Comparison of ENCODE assay signal across 16 mouse cellular contexts in the genomic region with DNA sequence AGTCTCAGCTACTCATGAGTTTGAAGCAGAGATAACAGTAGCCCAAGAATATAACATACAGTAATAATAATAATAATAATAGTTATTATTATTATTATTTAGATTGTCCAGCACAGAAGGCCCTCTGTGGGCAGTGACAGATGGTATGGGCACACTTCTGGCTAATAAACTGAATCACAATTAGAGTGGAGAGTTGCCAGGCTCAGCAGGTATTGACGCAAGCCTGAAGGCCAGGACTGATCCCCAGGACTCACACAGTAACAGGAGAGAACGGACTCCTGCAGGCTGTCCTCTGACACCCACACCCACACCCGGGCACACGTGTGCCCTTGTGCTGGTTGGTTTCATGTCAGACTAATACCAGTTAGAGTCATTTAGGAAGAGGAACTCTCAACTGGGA.
"Had no signal": no experiment of that assay in that cellular context is flagged by ENCODE, and none has a peak within 500 bp of the region (broad histone marks: within the 10 kb centered on the region; RNA-seq: fewer than 3 reads in every experiment).

No protein-coding gene starts in this region.

- H3K27ac ChIP-seq: lung, embryonic 15.5 days; macrophage; midbrain, embryonic 13.5 days; midbrain, embryonic 15.5 days; neural tube, embryonic 12.5 days; stomach, embryonic 15.5 days; stomach, postnatal 0 days had no signal

- H3K9me3 ChIP-seq: lung, embryonic 15.5 days; midbrain, embryonic 13.5 days; midbrain, embryonic 15.5 days; neural tube, embryonic 12.5 days; stomach, embryonic 15.5 days had no signal

- H3K9ac ChIP-seq: lung, embryonic 15.5 days; midbrain, embryonic 13.5 days; midbrain, embryonic 15.5 days; neural tube, embryonic 12.5 days; stomach, embryonic 15.5 days had no signal

- H3K4me3 ChIP-seq: lung, embryonic 15.5 days; megakaryocyte, embryonic 14.5 days; midbrain, embryonic 13.5 days; midbrain, embryonic 15.5 days; neural tube, embryonic 12.5 days; stomach, embryonic 15.5 days had no signal

- H3K4me1 ChIP-seq: lung, embryonic 15.5 days; megakaryocyte, embryonic 14.5 days; neural tube, embryonic 12.5 days; stomach, embryonic 15.5 days had no signal

- H3K27me3 ChIP-seq: lung, embryonic 15.5 days; midbrain, embryonic 13.5 days; midbrain, embryonic 15.5 days; neural tube, embryonic 12.5 days; stomach, embryonic 15.5 days had no signal

- DNase-seq: lung, postnatal 14 days; lung, postnatal 36 days; right cerebral cortex, postnatal 14 days; thymus, adult 2 months; thymus, postnatal 25 days; thymus, postnatal 4 days had no signal

- H3K36me3 ChIP-seq: lung, embryonic 15.5 days; midbrain, embryonic 13.5 days; midbrain, embryonic 15.5 days; neural tube, embryonic 12.5 days; stomach, embryonic 15.5 days had no signal

- H3K4me2 ChIP-seq: lung, embryonic 15.5 days; midbrain, embryonic 11.5 days; midbrain, embryonic 13.5 days; midbrain, embryonic 15.5 days; neural tube, embryonic 12.5 days; stomach, embryonic 15.5 days had no signal

- ATAC-seq: lung, postnatal 0 days; midbrain, embryonic 13.5 days; midbrain, embryonic 15.5 days had no signal
